Mouse (Mus musculus) heart, postnatal 0 days (tissue): ENCODE measurements at regions not wholly inside any gene's neighbourhood (a gene's known extent, or its start where the extent isn't known, plus 50 kb on each side); places are given as distances from the start of the nearest gene placed in this dataset.

Experiments
- CTCF ChIP-seq: IDR thresholded peaks from 2 replicates; pipeline ENCODE4 v1.5.1; 2016; ENCODE audit warnings: antibody characterized with exemption, control low read depth, low read depth
- EP300 ChIP-seq: IDR thresholded peaks from 2 replicates; pipeline ENCODE4 v1.6.1; 2016; ENCODE audit warnings: antibody characterized with exemption, low read depth

DNA sequence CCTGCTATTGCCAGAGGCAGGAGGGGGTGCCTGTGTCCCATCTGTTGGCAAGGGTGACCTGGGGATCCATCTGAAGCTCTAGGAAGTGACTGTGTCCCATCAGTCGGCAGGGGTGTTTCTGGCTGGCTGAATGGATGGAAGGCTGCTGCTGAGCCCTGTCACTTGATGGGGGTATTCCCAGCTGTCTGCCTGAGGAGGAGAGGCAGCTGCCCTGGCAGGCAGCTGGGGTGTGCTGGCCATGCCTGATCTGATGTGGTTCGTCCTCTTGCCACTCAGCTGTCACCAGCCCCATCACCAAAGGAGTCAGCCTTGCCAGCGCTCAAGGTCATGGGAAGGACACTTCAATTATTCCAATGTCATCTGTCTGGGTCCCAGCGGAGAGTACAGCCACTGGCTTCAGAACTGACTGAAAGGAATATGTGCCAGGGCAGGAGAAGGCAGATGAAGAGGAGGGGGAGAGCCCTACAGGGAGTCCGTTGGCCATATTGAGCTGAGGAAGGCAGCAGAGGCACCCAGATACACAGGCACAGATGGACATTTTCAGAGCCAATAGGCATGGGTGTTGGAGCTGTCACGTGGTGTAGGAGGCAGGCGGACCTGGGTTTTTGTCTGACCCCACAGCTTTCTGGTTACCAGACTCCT lies 89.3 kb downstream of the Efnb1 start:
- TF ChIP-seq EP300 (no peak), CTCF (no peak)
